ENCODE assay signal across 9 mouse cellular contexts in the genomic region with DNA sequence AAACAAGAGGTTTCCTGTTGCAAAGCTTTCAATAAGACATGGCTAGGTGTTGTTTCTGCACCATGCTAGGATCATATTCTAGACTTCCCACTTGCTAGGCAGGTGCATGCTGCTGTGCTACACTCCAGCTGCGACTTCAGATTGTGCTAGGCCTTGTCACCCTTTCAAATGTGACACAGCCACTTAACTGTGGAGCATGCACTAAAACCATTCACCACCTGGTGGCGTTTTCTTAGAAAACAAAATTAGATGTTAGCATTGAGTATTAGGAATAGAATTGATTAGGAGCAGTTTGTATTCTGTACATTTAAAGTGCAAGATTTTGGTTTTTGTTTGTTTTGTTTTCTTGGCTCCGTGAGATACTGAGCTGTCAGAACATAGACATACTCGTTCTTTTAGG. TPM values are rescaled to one million over a fixed set of nuclear protein-coding genes. Genes with fewer than 3 reads are reported as not detected.
DNase-seq lines count a peak whose midpoint lies in the region; ATAC-seq and TF ChIP-seq lines count a peak whose summit lies in the region.
"Had no signal": no experiment of that assay in that cellular context is flagged by ENCODE, and none has a peak within 500 bp of the region (broad histone marks: within the 10 kb centered on the region; RNA-seq: fewer than 3 reads in every experiment).

No protein-coding gene starts in this region.

- H3K27me3 ChIP-seq in liver, adult 2 months (ENCODE audit: control insufficient read depth, insufficient read depth, low read length): no peaks in the 10 kb centered on the region
- no peaks in the 10 kb centered on the region for H3K27me3 ChIP-seq in liver, embryonic 12.5 days (replicated peaks)
- no peaks in the 10 kb centered on the region for H3K27me3 ChIP-seq in Patski
- H3K27me3 ChIP-seq in forebrain, embryonic 12.5 days: no peaks in the 10 kb centered on the region
- H3K27me3 ChIP-seq: limb, embryonic 15.5 days had no signal

- TF ChIP-seq POLR2A in liver, adult 2 months (IDR thresholded peaks at IDR 0.05; ENCODE audit: extremely low read depth, insufficient read depth, low read length): no peak

- peaks cover 12% of the 10 kb centered on the region for H3K4me1 ChIP-seq in liver, adult 2 months (ENCODE audit: control insufficient read depth, insufficient read depth, low read length)
- H3K4me1 ChIP-seq in liver, embryonic 12.5 days: peaks cover 55% of the 10 kb centered on the region
- H3K4me1 ChIP-seq in forebrain, embryonic 12.5 days: peaks cover 2% of the 10 kb centered on the region
- H3K4me1 ChIP-seq: limb, embryonic 15.5 days had no signal

- H3K4me3 ChIP-seq in gastrocnemius, adult 2 months: no peak overlapping the region
- no peak overlapping the region for H3K4me3 ChIP-seq in liver, adult 2 months (ENCODE audit: insufficient read depth, low read depth, low read length)
- H3K4me3 ChIP-seq in liver, embryonic 12.5 days: no peak overlapping the region
- no peak overlapping the region for H3K4me3 ChIP-seq in forebrain, embryonic 12.5 days (replicated peaks)
- H3K4me3 ChIP-seq: limb, embryonic 15.5 days had no signal

- intact Hi-C loops in gastrocnemius, adult 2 months (cut with DNase I): loop anchor here (2.0 kb wide), 1 partner anchor 64 kb away; no protein-coding TSS in a partner anchor

- 63% methylated on average over 4 of the region's 4 CpGs for WGBS in liver, adult 2 months
- 58% methylated on average over 4 of the region's 4 CpGs for WGBS in liver, embryonic 12.5 days (ENCODE audit: insufficient replicate concordance)
- 73% methylated on average over 4 of the region's 4 CpGs for whole genome bisulfite sequencing in forebrain, embryonic 12.5 days

- TF ChIP-seq CTCF in gastrocnemius, adult 2 months (IDR thresholded peaks at IDR 0.05): peak; percentile 64
- no peak for TF ChIP-seq CTCF in liver, adult 2 months (IDR thresholded peaks at IDR 0.05; ENCODE audit: low read depth, low read length)
- TF ChIP-seq CTCF in Patski (IDR thresholded peaks at IDR 0.05): peak; percentile 39

- no peak overlapping the region for H3K4me2 ChIP-seq in liver, embryonic 12.5 days
- H3K4me2 ChIP-seq in forebrain, embryonic 12.5 days: no peak overlapping the region
- H3K4me2 ChIP-seq: limb, embryonic 15.5 days had no signal

- peak; percentile 39 for DNase-seq in gastrocnemius, adult 2 months
- no peak for DNase-seq in gastrocnemius, postnatal 25 days
- DNase-seq in liver, adult 2 months (ENCODE audit: extremely low read depth, low read depth, low spot score): peak; percentile 42
- no peak for DNase-seq in Patski (ENCODE audit: low read depth, low spot score)
- DNase-seq in naive thymus-derived CD4-positive, alpha-beta T cell, adult 2 months (ENCODE audit: low read depth): peak; percentile 44
- no peak for DNase-seq in cerebellum, postnatal 36 days

- no peak overlapping the region for H3K27ac ChIP-seq in gastrocnemius, adult 2 months
- H3K27ac ChIP-seq in liver, adult 2 months (replicated peaks; ENCODE audit: insufficient read depth, low read depth, low read length): no peak overlapping the region
- no peak overlapping the region for H3K27ac ChIP-seq in liver, embryonic 12.5 days
- H3K27ac ChIP-seq in forebrain, embryonic 12.5 days: no peak overlapping the region
- H3K27ac ChIP-seq: limb, embryonic 15.5 days had no signal

- peaks cover 17% of the 10 kb centered on the region; the same call in 1 of the 2 replicates for H3K79me2 ChIP-seq in liver, adult 2 months (ENCODE audit: control insufficient read depth, insufficient read depth, low read length)

- no peaks in the 10 kb centered on the region for H3K36me3 ChIP-seq in liver, adult 2 months (ENCODE audit: control insufficient read depth, insufficient read depth, low read length)
- peaks cover 2% of the 10 kb centered on the region; the same call in 1 of the 2 replicates for H3K36me3 ChIP-seq in liver, embryonic 12.5 days
- H3K36me3 ChIP-seq in forebrain, embryonic 12.5 days (replicated peaks): no peaks in the 10 kb centered on the region

- POLR2A ChIA-PET in Patski (lab: Charles Lee): no interaction called here

- in situ Hi-C loops in Patski (cut with MboI; ENCODE audit: low pct_unique_long_range_greater_than_20kb): no loop called here

- no peak for ATAC-seq in liver, embryonic 12.5 days
- no peak for ATAC-seq in Patski
- no peak for ATAC-seq in forebrain, embryonic 12.5 days (ENCODE audit: low FRiP score)

- CTCF ChIA-PET in Patski (lab: Charles Lee): interaction anchor here (1.0 kb wide), 1 partner anchor 30 kb away, joined by 3 read pairs; no protein-coding TSS in a partner anchor

- no peak overlapping the region for H3K9ac ChIP-seq in liver, adult 2 months (ENCODE audit: low read depth, low read length)
- no peak overlapping the region for H3K9ac ChIP-seq in liver, embryonic 12.5 days
- H3K9ac ChIP-seq in forebrain, embryonic 12.5 days: no peak overlapping the region
- H3K9ac ChIP-seq: limb, embryonic 15.5 days had no signal

- no peaks in the 10 kb centered on the region for H3K9me3 ChIP-seq in liver, embryonic 12.5 days (replicated peaks)
- no peaks in the 10 kb centered on the region for H3K9me3 ChIP-seq in forebrain, embryonic 12.5 days
- H3K9me3 ChIP-seq: limb, embryonic 15.5 days had no signal

RNA-seq across cellular contexts. Expression of a gene that starts 32.6 kb away (rescaled TPM):
- 10 to 100 TPM; 23.0 to 25.4 TPM for total RNA-seq in gastrocnemius, adult 2 months (2021)
- 10 to 100 TPM; 21.9 to 25.2 TPM for total RNA-seq in gastrocnemius, postnatal 25 days (2021)
- total RNA-seq in liver, adult 2 months (2014; rRNA removed): 13.0 and 14.1 TPM in 2 replicates
- 11.0 and 13.9 TPM in 2 replicates for polyA plus RNA-seq in liver, adult 2 months (2012; rRNA removed)
- polyA plus RNA-seq in liver, embryonic 12.5 days (2016; fragmentation: Nextera tagmentation; extraction: Ambion mirVana): 12.9 and 13.4 TPM in 2 replicates
- 58.8 TPM for polyA plus RNA-seq in Patski (2021)
- polyA plus RNA-seq in forebrain, embryonic 12.5 days (2016; fragmentation: Nextera tagmentation; extraction: Ambion mirVana): 44.4 and 47.3 TPM in 2 replicates

RNA-seq across cellular contexts. Expression of a gene that starts 50.3 kb away (rescaled TPM):
- total RNA-seq in gastrocnemius, adult 2 months (2021): 1 to 10 TPM; 8.1 to 8.3 TPM
- total RNA-seq in gastrocnemius, postnatal 25 days (2021): 1 to 10 TPM; 6.3 to 7.2 TPM
- total RNA-seq in liver, adult 2 months (2014; rRNA removed): 9.8 and 10.4 TPM in 2 replicates
- 5.5 and 6.3 TPM in 2 replicates for polyA plus RNA-seq in liver, adult 2 months (2012; rRNA removed)
- 57.8 and 64.9 TPM in 2 replicates for polyA plus RNA-seq in liver, embryonic 12.5 days (2016; fragmentation: Nextera tagmentation; extraction: Ambion mirVana)
- polyA plus RNA-seq in Patski (2021): 44.1 TPM
- 57.8 and 60.7 TPM in 2 replicates for polyA plus RNA-seq in forebrain, embryonic 12.5 days (2016; fragmentation: Nextera tagmentation; extraction: Ambion mirVana)

Comparison
In these comparisons a context has a peak if more than half of its experiments do, and no peak if none do; other contexts are left out.
1. DNase-seq: peak in gastrocnemius, adult 2 months (single experiment), liver, adult 2 months (single experiment) and naive thymus-derived CD4-positive, alpha-beta T cell, adult 2 months (single experiment); none in gastrocnemius, postnatal 25 days (single experiment), Patski (single experiment) and cerebellum, postnatal 36 days (0 of 2).